Mouse (Mus musculus): ENCODE measurements around the gene Scube2.

Gene Scube2

GRCm38 (mm10) chr7:109873170-109873569, 7.7 kb upstream of the Scube2 start:
- no peaks in the 10 kb centered on the region for H3K27me3 ChIP-seq (ENCODE audit: control insufficient read depth, insufficient read depth, low read length, poor library complexity, severe bottlenecking)
- H3K36me3 ChIP-seq (ENCODE audit: control insufficient read depth, insufficient read depth, low read length, poor library complexity, severe bottlenecking): no peaks in the 10 kb centered on the region
- no peak for DNase-seq (ENCODE audit: low read depth, low spot score)

- Histone ChIP-seq H3K27me3 (ENCODE audit: control insufficient read depth, insufficient read depth, low read length, poor library complexity, severe bottlenecking) (no peaks in the 10 kb centered on the region), H3K36me3 (ENCODE audit: control insufficient read depth, insufficient read depth, low read length, poor library complexity, severe bottlenecking) (no peaks in the 10 kb centered on the region)
- no peak for DNase-seq (ENCODE audit: low read depth, low spot score)
Observed at GRCm38 (mm10) chr7:109871232-109871631, 5.8 kb upstream of the Scube2 start.

- H3K27me3 ChIP-seq (ENCODE audit: control insufficient read depth, insufficient read depth, low read length, poor library complexity, severe bottlenecking): no peaks in the 10 kb centered on the region
- DNase-seq (ENCODE audit: low read depth, low spot score): no peak
- H3K36me3 ChIP-seq (ENCODE audit: control insufficient read depth, insufficient read depth, low read length, poor library complexity, severe bottlenecking): no peaks in the 10 kb centered on the region
Observed at GRCm38 (mm10) chr7:109868498-109868897, 3.0 kb upstream of the Scube2 start.

GRCm38 (mm10) chr7:109866643-109867042, 1.2 kb upstream of the Scube2 start:
- no peak for DNase-seq (ENCODE audit: low read depth, low spot score)
- H3K27me3 ChIP-seq (ENCODE audit: control insufficient read depth, insufficient read depth, low read length, poor library complexity, severe bottlenecking): no peaks in the 10 kb centered on the region
- no peaks in the 10 kb centered on the region for H3K36me3 ChIP-seq (ENCODE audit: control insufficient read depth, insufficient read depth, low read length, poor library complexity, severe bottlenecking)

- no peak for DNase-seq (ENCODE audit: low read depth, low spot score)
- no peaks in the 10 kb centered on the region for H3K27me3 ChIP-seq (ENCODE audit: control insufficient read depth, insufficient read depth, low read length, poor library complexity, severe bottlenecking)
- no peaks in the 10 kb centered on the region for H3K36me3 ChIP-seq (ENCODE audit: control insufficient read depth, insufficient read depth, low read length, poor library complexity, severe bottlenecking)
Observed at GRCm38 (mm10) chr7:109863561-109863960, 1.9 kb downstream of the Scube2 start.

- Histone ChIP-seq H3K27me3 (ENCODE audit: control insufficient read depth, insufficient read depth, low read length, poor library complexity, severe bottlenecking) (no peaks in the 10 kb centered on the region), H3K36me3 (ENCODE audit: control insufficient read depth, insufficient read depth, low read length, poor library complexity, severe bottlenecking) (no peaks in the 10 kb centered on the region)
- DNase-seq (ENCODE audit: low read depth, low spot score): no peak
Observed at GRCm38 (mm10) chr7:109860162-109860561, 5.3 kb downstream of the Scube2 start.

GRCm38 (mm10) chr7:109859354-109859753, 6.1 kb downstream of the Scube2 start:
- Histone ChIP-seq H3K36me3 (ENCODE audit: control insufficient read depth, insufficient read depth, low read length, poor library complexity, severe bottlenecking) (no peaks in the 10 kb centered on the region), H3K27me3 (ENCODE audit: control insufficient read depth, insufficient read depth, low read length, poor library complexity, severe bottlenecking) (no peaks in the 10 kb centered on the region)
- no peak for DNase-seq (ENCODE audit: low read depth, low spot score)

- no peak for DNase-seq (ENCODE audit: low read depth, low spot score)
Observed at GRCm38 (mm10) chr7:109852752-109853212, 12.7 kb downstream of the Scube2 start.

GRCm38 (mm10) chr7:109852017-109852416, 13.5 kb downstream of the Scube2 start:
- DNase-seq (ENCODE audit: low read depth, low spot score): no peak
- H3K36me3 ChIP-seq (ENCODE audit: control insufficient read depth, insufficient read depth, low read length, poor library complexity, severe bottlenecking): no peaks in the 10 kb centered on the region
- H3K27me3 ChIP-seq (ENCODE audit: control insufficient read depth, insufficient read depth, low read length, poor library complexity, severe bottlenecking): no peaks in the 10 kb centered on the region

More at GRCm38 (mm10) chr7:109852752-109853212, 12.7 kb downstream of the Scube2 start:
- Histone ChIP-seq H3K36me3 (ENCODE audit: control insufficient read depth, insufficient read depth, low read length, poor library complexity, severe bottlenecking) (no peaks in the 10 kb centered on the region), H3K27me3 (ENCODE audit: control insufficient read depth, insufficient read depth, low read length, poor library complexity, severe bottlenecking) (no peaks in the 10 kb centered on the region)

- Histone ChIP-seq H3K27me3 (ENCODE audit: control insufficient read depth, insufficient read depth, low read length, poor library complexity, severe bottlenecking) (no peaks in the 10 kb centered on the region), H3K36me3 (ENCODE audit: control insufficient read depth, insufficient read depth, low read length, poor library complexity, severe bottlenecking) (no peaks in the 10 kb centered on the region)
- no peak for DNase-seq (ENCODE audit: low read depth, low spot score)
Observed at GRCm38 (mm10) chr7:109850531-109850930, 14.9 kb downstream of the Scube2 start.

- Histone ChIP-seq H3K27me3 (ENCODE audit: control insufficient read depth, insufficient read depth, low read length, poor library complexity, severe bottlenecking) (no peaks in the 10 kb centered on the region), H3K36me3 (ENCODE audit: control insufficient read depth, insufficient read depth, low read length, poor library complexity, severe bottlenecking) (no peaks in the 10 kb centered on the region)
- DNase-seq (ENCODE audit: low read depth, low spot score): no peak
Observed at GRCm38 (mm10) chr7:109849750-109850434, 15.6 kb downstream of the Scube2 start.

- Histone ChIP-seq H3K36me3 (ENCODE audit: control insufficient read depth, insufficient read depth, low read length, poor library complexity, severe bottlenecking) (no peaks in the 10 kb centered on the region), H3K27me3 (ENCODE audit: control insufficient read depth, insufficient read depth, low read length, poor library complexity, severe bottlenecking) (no peaks in the 10 kb centered on the region)
- DNase-seq (ENCODE audit: low read depth, low spot score): no peak
Observed at GRCm38 (mm10) chr7:109848867-109849733, 16.4 kb downstream of the Scube2 start.

- Histone ChIP-seq H3K27me3 (ENCODE audit: control insufficient read depth, insufficient read depth, low read length, poor library complexity, severe bottlenecking) (no peaks in the 10 kb centered on the region), H3K36me3 (ENCODE audit: control insufficient read depth, insufficient read depth, low read length, poor library complexity, severe bottlenecking) (no peaks in the 10 kb centered on the region)
- DNase-seq (ENCODE audit: low read depth, low spot score): no peak
Observed at GRCm38 (mm10) chr7:109844100-109844499, 21.4 kb downstream of the Scube2 start.

- no peak for DNase-seq (ENCODE audit: low read depth, low spot score)
- no peaks in the 10 kb centered on the region for H3K36me3 ChIP-seq (ENCODE audit: control insufficient read depth, insufficient read depth, low read length, poor library complexity, severe bottlenecking)
- H3K27me3 ChIP-seq (ENCODE audit: control insufficient read depth, insufficient read depth, low read length, poor library complexity, severe bottlenecking): no peaks in the 10 kb centered on the region
Observed at GRCm38 (mm10) chr7:109841618-109842418, 23.7 kb downstream of the Scube2 start.
